Mouse (Mus musculus) mature B cell (primary cell): ENCODE measurements around the gene Ifitm3.

Source experiments
- in situ Hi-C: fragments of 300-500 bp; cut with MboI; formaldehyde crosslinking; loops from 2 replicates; pipeline ENCODE4 v1.14.3; 2019

Ifitm3 gene

GRCm38 (mm10) chr7:141010593-141010992, at the start of gene Ifitm3:
Ifitm3 (minus strand) TSS chr7:141010770.
- in situ Hi-C loops, result no loop called here

- in situ Hi-C loops, result no loop called here
Measured at GRCm38 (mm10) chr7:141059929-141060328, 49.4 kb upstream of the Ifitm3 start.

GRCm38 (mm10) chr7:141058601-141059341, 48.2 kb upstream of the Ifitm3 start:
- in situ Hi-C loops, result no loop called here

- in situ Hi-C loops, result no loop called here
Measured at GRCm38 (mm10) chr7:141057541-141057940, 47.0 kb upstream of the Ifitm3 start.

- in situ Hi-C loops, result no loop called here
Measured at GRCm38 (mm10) chr7:141056976-141057375, 46.4 kb upstream of the Ifitm3 start.

GRCm38 (mm10) chr7:141055785-141056184, 45.2 kb upstream of the Ifitm3 start:
- in situ Hi-C loops, result no loop called here

- in situ Hi-C loops, result loop anchor here (5.0 kb wide), 1 partner anchor 205 kb away; the partner anchor contains the start of genes Odf3 and Scgb1c1
Measured at GRCm38 (mm10) chr7:141052421-141052820, 41.9 kb upstream of the Ifitm3 start.

GRCm38 (mm10) chr7:141052016-141052415, 41.4 kb upstream of the Ifitm3 start:
- in situ Hi-C loops, result loop anchor here (5.0 kb wide), 1 partner anchor 205 kb away; the partner anchor contains the start of genes Odf3 and Scgb1c1

GRCm38 (mm10) chr7:141051060-141051685, 40.6 kb upstream of the Ifitm3 start:
- in situ Hi-C loops, result loop anchor here (5.0 kb wide), 1 partner anchor 204 kb away; the partner anchor contains the start of genes Odf3 and Scgb1c1

GRCm38 (mm10) chr7:141049326-141049725, 38.8 kb upstream of the Ifitm3 start:
- in situ Hi-C loops, result loop anchor here (5.0 kb wide), 1 partner anchor 147 kb away; the partner anchor contains the start of gene Cox8b

GRCm38 (mm10) chr7:141048226-141049218, 38.0 kb upstream of the Ifitm3 start:
- in situ Hi-C loops, result loop anchor here (5.0 kb wide), 1 partner anchor 146 kb away; the partner anchor contains the start of gene Cox8b

GRCm38 (mm10) chr7:141047581-141048225, 37.1 kb upstream of the Ifitm3 start:
- in situ Hi-C loops, result loop anchor here (5.0 kb wide), 1 partner anchor 145 kb away; the partner anchor contains the start of gene Cox8b

- in situ Hi-C loops, result loop anchor here (5.0 kb wide), 1 partner anchor 145 kb away; the partner anchor contains the start of gene Cox8b
Measured at GRCm38 (mm10) chr7:141046931-141047580, 36.5 kb upstream of the Ifitm3 start.

GRCm38 (mm10) chr7:141042539-141042938, 32.0 kb upstream of the Ifitm3 start:
- in situ Hi-C loops, result no loop called here

GRCm38 (mm10) chr7:141041661-141042060, 31.1 kb upstream of the Ifitm3 start:
- in situ Hi-C loops, result no loop called here

GRCm38 (mm10) chr7:141040867-141041606, 30.5 kb upstream of the Ifitm3 start:
- in situ Hi-C loops, result no loop called here

- in situ Hi-C loops, result no loop called here
Measured at GRCm38 (mm10) chr7:141039386-141040107, 29.0 kb upstream of the Ifitm3 start.

- in situ Hi-C loops, result no loop called here
Measured at GRCm38 (mm10) chr7:141038090-141039032, 27.8 kb upstream of the Ifitm3 start.
